Mouse (Mus musculus) heart, adult 8-10 months (tissue): ENCODE measurements around the gene Shbg. TPM values are rescaled to one million over a fixed set of nuclear protein-coding genes. Genes with fewer than 3 reads are reported as not detected.

Experiments used
- DNase-seq: peaks from one replicate; pipeline ENCODE4 v3.0.0; 2022; ENCODE audit warnings: low spot score
- total RNA-seq, 4 experiments: library from RNA; stranded (reverse); gene quantifications; 2 replicates each; pipeline ENCODE4 v1.2.4; 2022

Shbg gene
- not detected for total RNA-seq

DNA sequence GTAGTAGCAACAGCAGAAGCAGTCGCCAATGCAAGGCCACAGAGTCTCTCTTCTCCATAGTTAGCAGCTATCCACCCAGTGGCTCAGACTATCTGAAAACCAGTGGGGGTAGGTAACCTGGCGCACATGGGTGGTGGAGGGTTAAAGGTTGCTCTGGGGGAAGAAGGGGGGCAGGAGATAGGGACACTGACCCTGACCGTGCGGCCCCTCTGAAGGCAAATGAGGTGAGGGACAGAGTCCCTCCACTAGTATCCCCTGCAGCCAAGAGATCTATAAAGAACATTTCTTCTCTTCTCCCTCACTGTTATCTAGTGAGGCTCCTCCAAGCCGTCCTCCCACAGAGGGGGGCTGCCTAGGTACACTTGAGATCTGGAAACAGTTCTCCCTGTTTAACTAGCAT, at the start of gene Shbg:
TSS of gene Shbg (minus strand) at position 101 of the 400 bp plus-strand sequence.
- DNase-seq = no peak

GRCm38 (mm10) chr11:69666665-69667005, 48.9 kb upstream of the Shbg start:
- DNase-seq = no peak

GRCm38 (mm10) chr11:69665961-69666664, 48.4 kb upstream of the Shbg start, which contains the start of gene Cd68:
Gene Cd68 (minus strand): TSS chr11:69666153.
- DNase-seq = peak; percentile 67

- no peak for DNase-seq
These were observed 47.8 kb upstream of the Shbg start for GRCm38 (mm10) chr11:69665457-69665960.

- DNase-seq = no peak
These were observed 47.1 kb upstream of the Shbg start for GRCm38 (mm10) chr11:69664841-69665240.

GRCm38 (mm10) chr11:69663795-69664194, 46.1 kb upstream of the Shbg start:
- DNase-seq = no peak

- no peak for DNase-seq
These were observed 45.4 kb upstream of the Shbg start for GRCm38 (mm10) chr11:69662967-69663671.

DNA sequence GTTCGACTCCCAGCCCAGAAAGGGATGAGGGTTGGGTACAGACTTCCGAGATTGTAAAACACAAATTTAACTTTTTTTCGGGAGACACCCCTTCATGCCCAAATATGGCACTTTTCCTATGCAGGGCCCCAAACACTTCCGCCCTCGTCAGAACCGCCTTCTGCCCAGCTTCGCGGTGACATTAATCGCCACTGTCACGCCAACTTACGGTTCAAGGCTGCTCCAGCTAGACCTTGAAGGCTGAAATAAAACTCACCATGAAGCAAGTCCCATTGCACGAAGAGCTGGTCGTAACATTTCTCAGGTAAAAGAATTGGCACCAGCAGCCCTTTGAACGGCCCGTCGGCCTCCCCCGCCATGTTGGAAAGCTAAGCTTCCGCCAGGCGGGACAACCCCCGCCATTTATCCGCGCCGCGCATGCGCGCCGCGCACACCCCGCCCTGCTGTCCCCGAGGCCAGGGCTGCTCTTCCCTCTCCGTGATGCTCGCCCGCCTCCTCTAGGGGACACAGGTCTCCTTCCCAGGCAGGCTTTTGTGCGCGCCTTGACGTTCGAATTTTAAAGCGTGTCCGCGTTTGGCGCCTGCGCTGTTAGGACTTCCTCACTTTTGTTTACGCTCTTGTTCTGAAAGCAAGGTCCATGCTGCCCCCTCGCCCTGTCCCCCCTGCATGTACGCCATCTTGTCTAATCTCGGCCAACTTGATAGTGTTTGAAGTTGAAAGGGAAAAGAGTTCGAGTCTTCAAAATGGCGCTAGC, 44.7 kb upstream of the Shbg start, which contains the start of gene Mpdu1:
TSS of gene Mpdu1 (minus strand) at position 430 of the 754 bp plus-strand sequence.
- peak; percentile 94 for DNase-seq

GRCm38 (mm10) chr11:69661221-69661881, 43.6 kb upstream of the Shbg start:
- DNase-seq = no peak

DNA sequence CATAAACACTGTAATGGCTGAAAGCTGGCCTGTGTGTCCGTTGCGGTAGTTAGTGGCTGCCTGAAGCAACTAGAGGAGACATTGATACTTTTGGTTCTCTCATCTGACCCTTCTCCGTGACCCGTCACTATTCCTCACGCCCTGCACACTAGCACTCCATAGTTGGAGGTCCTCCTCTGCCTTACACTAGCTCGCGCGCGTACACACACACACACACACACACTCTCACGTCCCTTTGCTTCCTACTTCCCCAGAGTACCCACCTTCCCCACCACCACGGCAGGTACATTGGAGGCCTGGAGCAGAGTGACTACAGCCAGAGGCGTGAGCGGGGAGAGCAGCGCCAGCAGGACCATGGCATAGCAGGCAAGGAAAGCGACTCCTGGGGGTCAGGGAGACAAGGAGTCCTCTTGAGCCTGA, 39.8 kb upstream of the Shbg start:
- DNase-seq = no peak

DNA sequence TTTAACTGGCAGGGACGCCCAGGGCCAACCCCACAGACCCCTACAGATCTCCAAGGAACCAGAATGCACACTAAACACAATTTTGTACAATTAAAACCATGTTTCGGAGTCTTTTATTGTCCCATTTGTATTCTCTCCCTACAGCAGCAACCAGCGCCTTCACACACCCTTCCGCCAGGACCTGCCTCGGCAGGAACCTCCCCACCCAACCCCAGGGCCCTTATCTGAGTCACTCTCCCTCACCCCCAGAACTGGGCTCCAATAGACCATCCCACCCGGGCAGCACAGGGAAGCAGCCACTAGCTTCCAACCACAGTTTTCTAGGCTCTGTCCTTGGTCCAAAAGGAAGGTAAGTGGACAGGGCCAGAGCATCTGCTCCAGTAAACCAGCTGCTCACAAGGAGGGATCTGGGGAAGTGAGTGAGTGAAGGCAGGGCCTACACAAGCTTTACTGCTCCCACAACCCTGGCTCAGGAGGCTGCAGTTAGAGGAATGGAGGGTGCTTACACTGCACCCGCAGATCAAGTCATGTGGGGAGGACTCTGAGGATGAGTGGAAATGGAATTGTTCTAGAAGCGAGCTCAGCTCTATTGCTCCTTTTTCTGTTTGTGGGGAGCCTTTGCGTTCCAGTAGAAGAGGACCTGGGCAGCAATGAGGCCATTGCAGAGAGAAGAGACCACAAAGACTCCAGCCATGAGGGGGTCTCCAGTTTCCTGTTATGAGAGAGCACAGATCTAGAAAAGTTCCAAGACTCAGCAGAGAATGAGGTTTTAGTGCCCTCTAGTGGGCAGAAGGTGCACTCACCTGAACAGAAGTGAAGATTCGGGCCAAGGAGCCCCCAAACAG, 39.1 kb upstream of the Shbg start:
- DNase-seq = no peak

DNA sequence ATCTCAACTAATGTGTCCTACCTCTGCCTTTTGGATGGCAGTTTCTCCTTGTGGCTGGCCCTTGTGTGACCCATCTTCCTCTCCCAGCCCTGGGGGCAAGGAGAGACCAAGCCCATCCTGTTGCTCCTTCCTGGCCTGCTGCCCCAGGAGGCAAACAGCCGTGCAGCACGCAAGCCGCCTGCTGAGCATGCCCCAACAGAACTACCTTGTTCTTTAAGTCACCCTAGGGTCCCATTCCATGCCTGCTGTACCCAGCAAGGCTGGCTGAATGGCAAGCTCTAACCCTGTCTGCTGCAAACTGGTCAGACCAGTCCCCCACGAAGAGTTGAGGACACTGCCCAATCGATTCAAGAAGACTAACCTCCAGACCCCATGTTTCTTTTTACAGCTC, 38.4 kb upstream of the Shbg start:
- no peak for DNase-seq

DNA sequence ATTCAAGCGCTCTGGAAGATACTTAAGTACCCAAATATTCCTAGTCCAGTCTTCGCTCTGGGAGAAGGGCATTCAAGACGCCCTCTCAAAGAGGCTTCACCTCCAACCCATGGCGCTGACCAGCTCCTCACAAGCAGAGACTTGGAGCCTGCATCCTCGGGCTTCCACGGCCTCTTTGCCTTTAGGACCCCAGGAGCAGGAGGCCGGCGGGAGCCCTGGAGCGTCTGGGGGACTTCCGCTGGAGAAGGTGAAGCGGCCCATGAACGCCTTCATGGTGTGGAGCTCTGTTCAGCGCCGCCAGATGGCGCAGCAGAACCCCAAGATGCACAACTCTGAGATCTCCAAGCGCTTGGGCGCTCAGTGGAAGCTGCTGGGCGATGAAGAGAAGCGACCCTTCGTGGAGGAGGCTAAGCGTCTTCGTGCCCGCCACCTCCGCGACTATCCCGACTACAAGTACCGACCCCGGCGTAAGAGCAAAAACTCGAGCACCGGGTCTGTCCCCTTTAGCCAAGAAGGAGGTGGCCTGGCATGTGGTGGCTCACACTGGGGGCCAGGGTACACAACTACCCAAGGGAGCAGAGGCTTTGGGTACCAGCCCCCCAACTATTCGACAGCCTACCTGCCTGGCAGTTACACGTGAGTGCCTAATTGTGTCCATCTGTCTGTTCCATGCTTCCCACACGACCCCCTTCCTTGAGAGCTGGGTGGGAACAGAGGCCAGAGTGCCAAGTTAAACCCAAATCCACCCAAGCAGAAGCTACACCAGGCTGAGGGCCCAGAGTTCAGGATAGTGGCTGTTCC, 37.8 kb upstream of the Shbg start, which contains the start of gene Sox15:
TSS of gene Sox15 (plus strand) at position 51 of the 801 bp plus-strand sequence.
- DNase-seq = peak; percentile 33

DNA sequence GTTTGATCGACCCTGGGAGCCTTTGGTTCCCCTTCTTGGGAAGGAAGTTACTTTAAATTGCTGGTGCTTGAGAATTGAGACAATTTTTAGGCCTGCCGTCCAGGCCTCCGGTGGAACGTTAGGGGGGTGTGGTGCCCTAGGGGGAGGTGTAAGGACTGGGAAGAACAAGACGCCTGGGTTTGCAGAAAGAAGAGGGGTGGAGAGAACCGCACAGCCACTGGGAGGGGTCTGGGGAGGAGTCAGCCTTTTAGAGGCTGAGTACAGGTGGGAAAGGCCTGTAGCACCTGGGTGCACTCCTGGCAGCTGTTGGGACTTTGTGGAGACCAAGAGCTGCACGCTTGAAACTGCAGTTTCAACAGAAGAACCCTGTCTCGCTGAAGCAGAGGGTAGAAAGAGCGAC, 37.1 kb upstream of the Shbg start:
- DNase-seq = no peak

GRCm38 (mm10) chr11:69653399-69653798, 35.7 kb upstream of the Shbg start:
- DNase-seq = no peak

DNA sequence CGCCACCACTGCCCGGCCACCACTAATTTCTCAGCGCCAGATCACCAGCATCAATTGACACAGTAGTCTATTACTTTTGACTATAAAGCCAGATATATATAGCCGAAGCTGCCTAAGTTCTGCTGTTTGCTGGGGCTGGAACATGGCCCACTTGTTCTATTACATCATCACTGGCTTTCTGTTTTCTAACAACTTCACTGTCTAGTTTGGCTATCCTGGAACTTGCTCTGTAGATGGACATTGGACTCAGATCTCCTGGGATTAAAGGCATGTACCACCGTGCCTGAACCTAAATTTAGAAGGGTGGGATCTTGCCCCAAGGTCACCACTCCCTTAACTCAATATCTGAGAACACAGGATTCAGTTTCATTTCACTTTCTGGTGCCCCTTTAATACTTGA, 28.2 kb upstream of the Shbg start:
- no peak for DNase-seq

DNA sequence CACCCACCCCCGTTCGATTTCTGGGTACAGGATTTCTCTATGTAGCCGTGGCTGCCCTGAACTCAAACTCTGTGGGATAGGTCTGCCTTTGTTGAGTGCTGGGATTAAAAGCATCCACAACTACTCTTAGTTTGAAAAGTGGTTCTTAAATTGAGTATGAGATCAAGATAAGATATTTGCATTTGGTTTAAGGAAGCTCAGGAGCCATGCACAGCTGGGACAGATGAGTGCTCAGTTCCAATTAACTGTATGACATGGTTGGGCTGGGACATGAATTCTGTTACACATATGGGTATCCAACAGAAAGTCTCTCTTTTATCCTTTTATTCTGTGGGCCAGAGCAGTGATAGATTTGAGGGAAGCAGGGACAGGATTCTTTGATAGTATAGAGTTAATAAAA, 17.8 kb upstream of the Shbg start:
- DNase-seq = no peak

DNA sequence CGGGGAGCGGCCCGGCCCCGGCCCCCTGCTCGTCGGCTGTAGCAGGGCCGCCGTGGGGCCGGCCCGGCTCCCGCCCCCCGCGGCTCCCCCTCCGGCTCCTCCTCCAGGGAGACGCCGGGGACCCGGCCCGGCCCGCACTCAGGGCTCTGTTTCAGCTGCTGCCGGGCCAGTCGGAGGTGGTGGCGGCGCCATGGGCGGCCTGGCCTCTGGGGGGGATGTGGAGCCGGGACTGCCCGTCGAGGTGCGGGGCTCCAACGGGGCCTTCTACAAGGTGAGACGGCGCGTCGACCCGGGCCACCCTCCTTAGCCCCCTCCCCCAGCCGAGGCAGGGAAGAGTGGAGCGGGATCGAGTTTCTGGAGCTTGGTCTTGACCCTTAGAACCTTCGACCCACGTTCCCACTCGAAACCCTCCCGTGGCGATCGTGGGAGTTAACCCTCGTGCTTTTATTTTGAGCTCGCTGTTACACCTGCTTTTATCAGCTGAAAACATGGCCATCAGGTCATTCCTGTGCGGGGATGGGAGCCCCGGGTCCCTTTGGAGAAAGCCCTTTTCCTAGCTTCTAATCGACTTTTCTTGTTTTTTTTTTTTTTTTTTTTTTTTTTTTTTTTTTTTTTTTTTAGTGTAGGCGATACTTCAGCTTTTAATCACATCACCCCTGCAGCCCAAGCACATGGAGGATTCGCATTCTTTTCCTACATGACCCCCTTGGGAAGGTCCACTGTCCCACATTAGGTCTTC, 15.6 kb upstream of the Shbg start:
- peak; percentile 40 for DNase-seq
